Mouse (Mus musculus): Measurements from ENCODE around the gene Angel2. TPM values are rescaled to one million over a fixed set of nuclear protein-coding genes. Genes with fewer than 3 reads are reported as not detected.
A peak's percentile ranks its signal among the peaks of the same experiment; 100 is the strongest.

Angel2 gene
- polyA plus RNA-seq, 2 experiments: 47.2 to 47.6 TPM

DNA sequence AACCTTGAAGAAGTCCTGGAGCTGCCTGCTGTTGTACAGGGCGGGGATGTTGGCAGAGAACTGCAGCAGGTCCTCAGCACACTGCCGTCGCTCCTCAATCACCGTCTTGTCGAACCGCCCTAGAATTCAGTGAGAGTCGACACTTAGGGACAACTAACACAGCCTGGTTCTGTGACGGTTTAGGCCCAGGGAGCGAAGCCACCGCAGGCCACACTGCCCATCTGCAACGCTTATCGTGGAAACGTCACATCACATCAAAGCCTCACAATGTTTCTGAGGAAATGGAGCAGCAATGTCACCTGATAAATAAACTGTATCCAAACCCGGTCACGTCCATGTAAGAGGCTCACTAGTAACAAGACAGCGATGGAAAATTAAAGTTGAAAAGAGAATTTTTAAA is 36.3 kb upstream of the Angel2 start:
- no peaks in the 10 kb centered on the region for H3K27me3 ChIP-seq (ENCODE audit: control insufficient read depth, insufficient read depth, low read length)
- WGBS: 86% methylated on average over 16 of the region's 16 CpGs
- H3K36me3 ChIP-seq (ENCODE audit: control insufficient read depth, insufficient read depth, low read length): peaks cover 36% of the 10 kb centered on the region
- H3K27ac ChIP-seq (replicated peaks; ENCODE audit: low read depth, low read length): no peak overlapping the region
- H3K4me3 ChIP-seq (replicated peaks; ENCODE audit: low read length): no peak overlapping the region
- no peaks in the 10 kb centered on the region for H3K4me1 ChIP-seq (ENCODE audit: control insufficient read depth, insufficient read depth, low read length)
- H3K9me3 ChIP-seq (ENCODE audit: control insufficient read depth, low read length): no peaks in the 10 kb centered on the region
- no peak overlapping the region for H3K9ac ChIP-seq (ENCODE audit: low read depth, low read length, severe bottlenecking)
- no peak overlapping the region for H3K4me2 ChIP-seq (replicated peaks; ENCODE audit: low read depth, low read length, severe bottlenecking)
- DNase-seq (ENCODE audit: low spot score): no peak
- ATAC-seq (ENCODE audit: low FRiP score, low read depth): no peak
- TF ChIP-seq POLR2A (IDR thresholded peaks at IDR 0.05; ENCODE audit: borderline replicate concordance, extremely low read depth, insufficient read depth, insufficient read length): no peak

DNA sequence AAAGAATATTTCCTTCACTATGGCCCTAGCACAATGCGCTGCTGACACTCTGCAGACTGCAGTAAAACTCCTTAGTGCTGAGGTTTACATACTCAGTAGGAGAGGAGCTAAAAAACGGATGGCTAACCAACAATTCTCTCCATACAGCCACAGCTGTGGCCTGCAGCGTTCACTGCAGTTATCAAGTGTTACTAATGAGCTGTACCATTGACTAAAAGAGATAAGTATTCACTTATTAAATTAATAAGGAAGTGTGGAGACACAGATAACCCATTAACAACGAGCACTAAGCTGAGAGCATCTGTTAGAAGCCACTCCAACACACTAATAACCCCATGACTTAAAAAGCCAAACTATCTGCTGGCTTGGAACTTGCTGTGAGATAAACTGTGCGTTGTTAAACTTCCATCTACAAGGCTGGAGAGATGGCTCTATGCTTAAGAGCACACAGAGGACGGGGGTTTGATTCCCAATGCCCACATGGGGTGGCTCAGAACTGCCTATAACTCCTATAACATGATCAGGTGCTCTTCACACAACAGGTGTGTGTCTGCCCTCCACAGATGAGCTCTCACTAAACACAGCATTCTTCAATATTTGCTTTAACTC is 31.2 kb upstream of the Angel2 start:
- no peak for TF ChIP-seq POLR2A (IDR thresholded peaks at IDR 0.05; ENCODE audit: borderline replicate concordance, extremely low read depth, insufficient read depth, insufficient read length)

DNA sequence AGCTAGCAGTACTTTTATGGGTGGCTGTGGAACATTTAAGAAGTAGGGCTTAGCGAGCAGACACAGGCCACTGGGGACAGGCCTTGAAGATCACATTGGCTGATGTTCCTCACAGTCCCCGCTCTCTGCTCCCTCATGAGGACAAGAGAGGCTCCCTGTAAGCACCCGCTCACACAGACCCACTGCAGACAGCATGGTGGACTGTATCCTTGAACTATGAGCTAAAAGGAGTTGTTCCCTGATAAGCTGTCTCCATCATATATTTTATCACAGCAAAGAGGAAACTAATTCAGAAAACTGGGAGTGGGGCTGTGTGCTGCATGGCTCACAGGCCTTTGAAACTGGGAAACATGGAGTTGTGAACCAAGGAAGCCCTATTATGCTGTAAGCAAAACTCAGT is 26.7 kb upstream of the Angel2 start:
- Histone ChIP-seq H3K4me1 (ENCODE audit: control insufficient read depth, insufficient read depth, low read length) (no peaks in the 10 kb centered on the region), H3K4me3 (replicated peaks; ENCODE audit: low read length) (no peak overlapping the region), H3K27ac (replicated peaks; ENCODE audit: low read depth, low read length) (no peak overlapping the region), H3K9me3 (ENCODE audit: control insufficient read depth, low read length) (no peaks in the 10 kb centered on the region), H3K27me3 (ENCODE audit: control insufficient read depth, insufficient read depth, low read length) (no peaks in the 10 kb centered on the region), H3K4me2 (replicated peaks; ENCODE audit: low read depth, low read length, severe bottlenecking) (no peak overlapping the region), H3K36me3 (ENCODE audit: control insufficient read depth, insufficient read depth, low read length) (peaks cover 39% of the 10 kb centered on the region), H3K9ac (ENCODE audit: low read depth, low read length, severe bottlenecking) (no peak overlapping the region)
- 82% methylated on average over 3 of the region's 3 CpGs for WGBS
- DNase-seq (ENCODE audit: low spot score): no peak
- no peak for ATAC-seq (ENCODE audit: low FRiP score, low read depth)
- TF ChIP-seq POLR2A (IDR thresholded peaks at IDR 0.05; ENCODE audit: borderline replicate concordance, extremely low read depth, insufficient read depth, insufficient read length): no peak

More for the DNA sequence above, 31.2 kb upstream of the Angel2 start:
- Histone ChIP-seq H3K9me3 (ENCODE audit: control insufficient read depth, low read length) (no peaks in the 10 kb centered on the region), H3K27ac (replicated peaks; ENCODE audit: low read depth, low read length) (no peak overlapping the region), H3K9ac (ENCODE audit: low read depth, low read length, severe bottlenecking) (no peak overlapping the region), H3K4me2 (replicated peaks; ENCODE audit: low read depth, low read length, severe bottlenecking) (no peak overlapping the region), H3K36me3 (ENCODE audit: control insufficient read depth, insufficient read depth, low read length) (peaks cover 41% of the 10 kb centered on the region), H3K27me3 (ENCODE audit: control insufficient read depth, insufficient read depth, low read length) (no peaks in the 10 kb centered on the region), H3K4me1 (ENCODE audit: control insufficient read depth, insufficient read depth, low read length) (no peaks in the 10 kb centered on the region), H3K4me3 (replicated peaks; ENCODE audit: low read length) (no peak overlapping the region)
- ATAC-seq (ENCODE audit: low FRiP score, low read depth) (no peak), DNase-seq (ENCODE audit: low spot score) (no peak)
- 85% methylated on average over 6 of the region's 6 CpGs for WGBS

DNA sequence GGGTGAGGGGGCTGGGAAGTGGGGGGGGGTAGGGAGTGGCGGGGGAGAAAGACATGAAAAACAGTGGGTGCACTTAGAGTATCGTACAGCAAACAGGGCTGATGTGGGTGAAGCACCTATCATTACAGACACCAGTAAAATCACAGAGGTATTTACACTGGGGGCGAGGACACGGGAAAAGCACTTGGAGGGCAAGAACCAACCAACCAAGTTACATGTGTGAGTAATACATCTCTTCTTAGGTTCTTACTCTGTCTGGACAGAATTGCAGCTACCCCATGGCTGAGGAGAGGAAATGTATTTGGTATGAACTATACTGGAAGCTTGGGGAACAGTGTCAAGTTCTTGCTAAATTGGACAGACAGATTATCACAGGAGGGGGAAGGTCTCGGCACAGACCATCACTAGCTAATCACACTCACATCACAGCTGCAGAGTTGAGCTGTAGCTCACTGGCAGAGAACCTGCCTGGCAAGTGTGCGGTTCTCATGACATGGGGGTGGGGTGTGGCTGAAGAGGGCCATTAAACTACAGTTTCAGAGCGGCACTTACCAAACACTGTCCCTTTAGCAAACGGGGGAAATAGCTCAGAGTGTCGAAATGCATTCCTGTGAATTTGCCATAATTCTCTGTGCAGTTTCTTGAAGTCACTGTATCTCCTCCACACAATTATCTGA is 25.9 kb upstream of the Angel2 start:
- Histone ChIP-seq H3K4me3 (replicated peaks; ENCODE audit: low read length) (no peak overlapping the region), H3K9me3 (ENCODE audit: control insufficient read depth, low read length) (no peaks in the 10 kb centered on the region), H3K27ac (replicated peaks; ENCODE audit: low read depth, low read length) (no peak overlapping the region), H3K9ac (ENCODE audit: low read depth, low read length, severe bottlenecking) (no peak overlapping the region), H3K36me3 (ENCODE audit: control insufficient read depth, insufficient read depth, low read length) (peaks cover 45% of the 10 kb centered on the region), H3K4me2 (replicated peaks; ENCODE audit: low read depth, low read length, severe bottlenecking) (no peak overlapping the region), H3K27me3 (ENCODE audit: control insufficient read depth, insufficient read depth, low read length) (no peaks in the 10 kb centered on the region), H3K4me1 (ENCODE audit: control insufficient read depth, insufficient read depth, low read length) (no peaks in the 10 kb centered on the region)
- 63% methylated on average over 9 of the region's 9 CpGs for WGBS
- DNase-seq (ENCODE audit: low spot score) (peak; percentile 16), ATAC-seq (ENCODE audit: low FRiP score, low read depth) (no peak; the same call in 1 of the 2 replicates)
- no peak for TF ChIP-seq POLR2A (IDR thresholded peaks at IDR 0.05; ENCODE audit: borderline replicate concordance, extremely low read depth, insufficient read depth, insufficient read length)

DNA sequence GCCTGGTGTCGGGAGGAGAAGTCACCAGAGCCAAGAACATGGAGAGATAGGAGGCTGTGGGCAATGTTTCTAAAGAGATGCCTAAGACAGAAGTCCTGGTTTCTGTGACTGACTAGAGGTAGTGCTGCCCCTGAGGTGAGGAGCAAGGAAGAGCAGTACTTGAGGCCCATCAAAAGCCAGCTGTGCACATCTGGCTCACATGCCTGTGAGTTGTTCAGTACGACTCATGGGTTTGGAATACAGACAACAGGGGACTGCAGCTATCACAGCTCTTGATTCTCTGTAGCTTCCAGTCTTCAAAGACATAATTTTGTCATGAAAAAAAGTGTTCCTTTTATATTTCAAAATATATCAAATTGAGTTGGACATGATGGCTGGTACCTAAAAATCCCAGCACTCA is 23.8 kb upstream of the Angel2 start:
- no peak overlapping the region for H3K27ac ChIP-seq (replicated peaks; ENCODE audit: low read depth, low read length)
- H3K9ac ChIP-seq (ENCODE audit: low read depth, low read length, severe bottlenecking): no peak overlapping the region

More for the DNA sequence above, 23.8 kb upstream of the Angel2 start:
- H3K36me3 ChIP-seq (ENCODE audit: control insufficient read depth, insufficient read depth, low read length): peaks cover 46% of the 10 kb centered on the region
- no peak for DNase-seq (ENCODE audit: low spot score)
- H3K4me1 ChIP-seq (ENCODE audit: control insufficient read depth, insufficient read depth, low read length): no peaks in the 10 kb centered on the region
- no peak overlapping the region for H3K4me2 ChIP-seq (replicated peaks; ENCODE audit: low read depth, low read length, severe bottlenecking)
- no peak overlapping the region for H3K4me3 ChIP-seq (replicated peaks; ENCODE audit: low read length)
- TF ChIP-seq POLR2A (IDR thresholded peaks at IDR 0.05; ENCODE audit: borderline replicate concordance, extremely low read depth, insufficient read depth, insufficient read length): no peak
- H3K27me3 ChIP-seq (ENCODE audit: control insufficient read depth, insufficient read depth, low read length): no peaks in the 10 kb centered on the region
- H3K9me3 ChIP-seq (ENCODE audit: control insufficient read depth, low read length): no peaks in the 10 kb centered on the region
- WGBS: 69% methylated on average over 2 of the region's 2 CpGs
- ATAC-seq (ENCODE audit: low FRiP score, low read depth): no peak
